Mouse (Mus musculus) heart, postnatal 0 days (tissue): Measurements from ENCODE around the gene Lcn4.

Source experiments
- CTCF ChIP-seq: IDR thresholded peaks from 2 replicates; pipeline ENCODE4 v1.5.1; 2016; ENCODE audit warnings: antibody characterized with exemption, control low read depth, low read depth
- EP300 ChIP-seq: IDR thresholded peaks from 2 replicates; pipeline ENCODE4 v1.6.1; 2016; ENCODE audit warnings: antibody characterized with exemption, low read depth

GRCm38 (mm10) chr2:26636325-26636635, 34.8 kb downstream of the Lcn4 start:
- TF ChIP-seq CTCF (no peak), EP300 (no peak)
